Mouse (Mus musculus): ENCODE measurements around the gene Dnaic1. TPM values are rescaled to one million over a fixed set of nuclear protein-coding genes. Genes with fewer than 3 reads are reported as not detected.

The Dnaic1 gene
- polyA plus RNA-seq, 1 experiment from 2014 or later, result 0.91 TPM

- WGBS, result 43% methylated on average over 12 of the region's 12 CpGs
- Histone ChIP-seq H3K4me2 (replicated peaks) (no peak overlapping the region), H3K27ac (no peak overlapping the region), H3K36me3 (no peaks in the 10 kb centered on the region), H3K9me3 (no peaks in the 10 kb centered on the region), H3K4me1 (0 out of 2 replicates have a peak, but pooled peaks cover 3% of the 10 kb centered on the region), H3K27me3 (peaks cover 8% of the 10 kb centered on the region; the same call in 1 of the 2 replicates), H3K9ac (no peak overlapping the region), H3K4me3 (no peak overlapping the region)
- no peak; the same call in 1 of the 2 replicates for ATAC-seq (ENCODE audit: insufficient number of reproducible peaks, insufficient read depth, low FRiP score, low TSS enrichment)
Observed at GRCm38 (mm10) chr4:41618916-41619746, 49.6 kb downstream of the Dnaic1 start.

- Histone ChIP-seq H3K4me2 (replicated peaks) (no peak overlapping the region), H3K9me3 (no peaks in the 10 kb centered on the region), H3K36me3 (no peaks in the 10 kb centered on the region), H3K4me3 (no peak overlapping the region), H3K9ac (no peak overlapping the region), H3K27ac (no peak overlapping the region), H3K27me3 (peaks cover 16% of the 10 kb centered on the region; the same call in 1 of the 2 replicates), H3K4me1 (0 out of 2 replicates have a peak, but pooled peaks cover 3% of the 10 kb centered on the region)
- ATAC-seq (ENCODE audit: insufficient number of reproducible peaks, insufficient read depth, low FRiP score, low TSS enrichment), result no peak
- 85% methylated on average over 14 of the region's 14 CpGs for WGBS
Observed at GRCm38 (mm10) chr4:41622071-41622470, 52.5 kb downstream of the Dnaic1 start.

GRCm38 (mm10) chr4:41628202-41628927 lies 58.8 kb downstream of the Dnaic1 start:
- H3K27ac ChIP-seq, result peak overlapping the region; percentile 82
- H3K4me1 ChIP-seq, result peaks cover 54% of the 10 kb centered on the region
- no peaks in the 10 kb centered on the region for H3K36me3 ChIP-seq
- H3K9ac ChIP-seq, result peak overlapping the region; percentile 5; the same call in 1 of the 2 replicates
- ATAC-seq (ENCODE audit: insufficient number of reproducible peaks, insufficient read depth, low FRiP score, low TSS enrichment), result no peak; the same call in 1 of the 2 replicates
- no peaks in the 10 kb centered on the region for H3K9me3 ChIP-seq
- no peak overlapping the region for H3K4me2 ChIP-seq (replicated peaks)
- H3K4me3 ChIP-seq, result no peak overlapping the region
- 4% methylated on average over 8 of the region's 8 CpGs for WGBS
- H3K27me3 ChIP-seq, result peaks cover 9% of the 10 kb centered on the region; the same call in 1 of the 2 replicates

DNA sequence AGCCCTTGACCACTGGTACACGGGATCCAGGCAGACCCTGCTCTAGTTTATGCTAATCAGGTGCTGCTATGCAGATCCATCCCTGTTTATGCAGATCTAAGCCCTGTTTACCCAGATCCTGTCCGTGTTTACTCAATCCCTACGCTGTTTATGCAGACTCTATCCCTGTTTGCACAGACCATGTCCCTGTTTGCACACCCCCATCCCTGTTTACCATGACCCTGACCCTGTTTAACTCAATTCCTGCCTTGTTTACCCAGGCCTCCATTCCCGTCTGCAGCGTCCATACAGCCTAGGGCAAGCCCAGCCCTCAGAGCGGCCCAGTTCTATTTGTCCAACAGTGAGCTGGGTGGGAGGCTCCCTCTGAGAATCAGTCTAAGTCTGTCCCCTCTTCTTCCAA lies 60.6 kb downstream of the Dnaic1 start:
- Histone ChIP-seq H3K4me3 (no peak overlapping the region), H3K27me3 (0 out of 2 replicates have a peak, but pooled peaks cover 5% of the 10 kb centered on the region), H3K4me2 (replicated peaks) (no peak overlapping the region), H3K9ac (no peak overlapping the region), H3K4me1 (peaks cover 58% of the 10 kb centered on the region), H3K9me3 (no peaks in the 10 kb centered on the region), H3K27ac (no peak overlapping the region), H3K36me3 (no peaks in the 10 kb centered on the region)
- no peak for ATAC-seq (ENCODE audit: insufficient number of reproducible peaks, insufficient read depth, low FRiP score, low TSS enrichment)
- 26% methylated on average over 6 of the region's 6 CpGs for WGBS

- 1% methylated on average over 11 of the region's 11 CpGs for WGBS
- peaks cover 69% of the 10 kb centered on the region for H3K4me1 ChIP-seq
- peak overlapping the region; percentile 16; the same call in 1 of the 2 replicates for H3K4me2 ChIP-seq (replicated peaks)
- 0 out of 2 replicates have a peak, but pooled peaks cover 6% of the 10 kb centered on the region for H3K27me3 ChIP-seq
- H3K9ac ChIP-seq, result no peak overlapping the region
- no peaks in the 10 kb centered on the region for H3K9me3 ChIP-seq
- peak overlapping the region; percentile 61 for H3K27ac ChIP-seq
- H3K4me3 ChIP-seq, result no peak overlapping the region
- no peaks in the 10 kb centered on the region for H3K36me3 ChIP-seq
- ATAC-seq (ENCODE audit: insufficient number of reproducible peaks, insufficient read depth, low FRiP score, low TSS enrichment), result no peak
Observed at GRCm38 (mm10) chr4:41631390-41631789, 61.8 kb downstream of the Dnaic1 start.

- Histone ChIP-seq H3K9me3 (no peaks in the 10 kb centered on the region), H3K27ac (no peak overlapping the region), H3K27me3 (peaks cover 8% of the 10 kb centered on the region; the same call in 1 of the 2 replicates), H3K4me1 (peaks cover 75% of the 10 kb centered on the region), H3K4me2 (replicated peaks) (no peak overlapping the region), H3K36me3 (no peaks in the 10 kb centered on the region; the same call in 1 of the 2 replicates), H3K4me3 (no peak overlapping the region), H3K9ac (no peak overlapping the region)
- 49% methylated on average over 9 of the region's 9 CpGs for WGBS
- no peak for ATAC-seq (ENCODE audit: insufficient number of reproducible peaks, insufficient read depth, low FRiP score, low TSS enrichment)
Observed at GRCm38 (mm10) chr4:41633001-41633400, 63.4 kb downstream of the Dnaic1 start.

- Histone ChIP-seq H3K9me3 (no peaks in the 10 kb centered on the region), H3K4me3 (no peak overlapping the region), H3K27me3 (peaks cover 16% of the 10 kb centered on the region; the same call in 1 of the 2 replicates), H3K4me1 (peaks cover 74% of the 10 kb centered on the region), H3K4me2 (replicated peaks) (no peak overlapping the region), H3K27ac (no peak overlapping the region), H3K9ac (no peak overlapping the region), H3K36me3 (no peaks in the 10 kb centered on the region; the same call in 1 of the 2 replicates)
- ATAC-seq (ENCODE audit: insufficient number of reproducible peaks, insufficient read depth, low FRiP score, low TSS enrichment), result no peak
- WGBS, result 75% methylated on average over 8 of the region's 8 CpGs
Observed at GRCm38 (mm10) chr4:41634631-41635030, 65.1 kb downstream of the Dnaic1 start.

DNA sequence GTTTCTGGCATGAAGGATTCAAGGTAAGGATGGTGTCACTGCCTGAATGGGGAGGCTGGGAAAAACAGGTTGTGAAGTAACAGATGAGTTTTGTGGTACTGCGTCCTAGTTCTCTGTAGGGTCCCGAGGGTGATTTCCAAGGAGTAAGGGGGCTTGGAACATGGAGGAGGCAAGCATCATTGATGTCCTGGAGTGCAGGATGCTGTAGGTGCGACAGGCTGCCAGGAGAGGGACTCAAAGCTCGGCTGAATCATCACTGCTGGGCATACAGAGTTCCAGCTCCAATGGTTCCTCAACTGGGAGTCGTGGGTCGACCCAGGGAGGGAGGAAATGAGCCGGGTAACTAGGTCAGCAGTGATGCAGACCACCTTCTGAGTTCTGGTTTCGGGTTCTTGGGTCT lies 65.6 kb downstream of the Dnaic1 start:
- 73% methylated on average over 8 of the region's 8 CpGs for WGBS
- H3K9me3 ChIP-seq, result no peaks in the 10 kb centered on the region
- H3K9ac ChIP-seq, result no peak overlapping the region
- H3K4me2 ChIP-seq (replicated peaks), result no peak overlapping the region
- peaks cover 16% of the 10 kb centered on the region; the same call in 1 of the 2 replicates for H3K27me3 ChIP-seq
- H3K4me1 ChIP-seq, result peaks cover 69% of the 10 kb centered on the region
- no peak overlapping the region for H3K4me3 ChIP-seq
- H3K27ac ChIP-seq, result no peak overlapping the region
- no peaks in the 10 kb centered on the region; the same call in 1 of the 2 replicates for H3K36me3 ChIP-seq
- no peak for ATAC-seq (ENCODE audit: insufficient number of reproducible peaks, insufficient read depth, low FRiP score, low TSS enrichment)

DNA sequence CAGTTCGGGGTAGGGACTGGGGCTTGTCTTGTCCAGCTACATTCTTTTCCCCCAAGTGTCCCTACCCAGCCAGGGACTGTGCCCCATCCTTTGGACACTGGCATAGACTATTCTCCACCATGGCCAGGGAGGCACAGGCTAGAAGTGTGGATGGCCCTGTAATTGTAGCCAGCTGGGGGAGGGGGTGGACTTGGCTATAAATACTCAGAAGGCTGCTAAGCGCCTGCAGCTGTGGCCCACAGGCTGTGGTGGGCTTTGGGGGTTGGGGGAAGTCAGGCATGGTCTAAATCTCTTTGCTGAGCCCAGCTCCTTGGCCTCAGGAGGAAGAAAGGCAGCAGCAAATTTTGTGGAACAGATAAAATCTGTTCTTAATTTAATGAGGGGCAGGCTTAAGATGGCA lies 66.3 kb downstream of the Dnaic1 start:
- H3K27me3 ChIP-seq, result peaks cover 16% of the 10 kb centered on the region; the same call in 1 of the 2 replicates
- H3K4me2 ChIP-seq (replicated peaks), result 0 out of 2 replicates have a peak overlapping the region, but pooled peaks have one; percentile 8
- 44% methylated on average over 2 of the region's 2 CpGs for WGBS
- ATAC-seq (ENCODE audit: insufficient number of reproducible peaks, insufficient read depth, low FRiP score, low TSS enrichment), result no peak
- no peaks in the 10 kb centered on the region for H3K9me3 ChIP-seq
- H3K4me1 ChIP-seq, result peaks cover 66% of the 10 kb centered on the region
- H3K27ac ChIP-seq, result peak overlapping the region; percentile 70; the same call in 1 of the 2 replicates
- H3K9ac ChIP-seq, result no peak overlapping the region
- no peaks in the 10 kb centered on the region; the same call in 1 of the 2 replicates for H3K36me3 ChIP-seq
- H3K4me3 ChIP-seq, result no peak overlapping the region

- ATAC-seq (ENCODE audit: insufficient number of reproducible peaks, insufficient read depth, low FRiP score, low TSS enrichment), result no peak
- no peak overlapping the region for H3K4me3 ChIP-seq
- H3K9ac ChIP-seq, result no peak overlapping the region
- H3K4me2 ChIP-seq (replicated peaks), result 0 out of 2 replicates have a peak overlapping the region, but pooled peaks have one; percentile 8
- peak overlapping the region; percentile 70 for H3K27ac ChIP-seq
- H3K4me1 ChIP-seq, result peaks cover 62% of the 10 kb centered on the region
- H3K36me3 ChIP-seq, result no peaks in the 10 kb centered on the region; the same call in 1 of the 2 replicates
- no peaks in the 10 kb centered on the region for H3K9me3 ChIP-seq
- peaks cover 16% of the 10 kb centered on the region; the same call in 1 of the 2 replicates for H3K27me3 ChIP-seq
- WGBS, result 31% methylated on average over 7 of the region's 7 CpGs
Observed at GRCm38 (mm10) chr4:41636366-41636765, 66.8 kb downstream of the Dnaic1 start.

DNA sequence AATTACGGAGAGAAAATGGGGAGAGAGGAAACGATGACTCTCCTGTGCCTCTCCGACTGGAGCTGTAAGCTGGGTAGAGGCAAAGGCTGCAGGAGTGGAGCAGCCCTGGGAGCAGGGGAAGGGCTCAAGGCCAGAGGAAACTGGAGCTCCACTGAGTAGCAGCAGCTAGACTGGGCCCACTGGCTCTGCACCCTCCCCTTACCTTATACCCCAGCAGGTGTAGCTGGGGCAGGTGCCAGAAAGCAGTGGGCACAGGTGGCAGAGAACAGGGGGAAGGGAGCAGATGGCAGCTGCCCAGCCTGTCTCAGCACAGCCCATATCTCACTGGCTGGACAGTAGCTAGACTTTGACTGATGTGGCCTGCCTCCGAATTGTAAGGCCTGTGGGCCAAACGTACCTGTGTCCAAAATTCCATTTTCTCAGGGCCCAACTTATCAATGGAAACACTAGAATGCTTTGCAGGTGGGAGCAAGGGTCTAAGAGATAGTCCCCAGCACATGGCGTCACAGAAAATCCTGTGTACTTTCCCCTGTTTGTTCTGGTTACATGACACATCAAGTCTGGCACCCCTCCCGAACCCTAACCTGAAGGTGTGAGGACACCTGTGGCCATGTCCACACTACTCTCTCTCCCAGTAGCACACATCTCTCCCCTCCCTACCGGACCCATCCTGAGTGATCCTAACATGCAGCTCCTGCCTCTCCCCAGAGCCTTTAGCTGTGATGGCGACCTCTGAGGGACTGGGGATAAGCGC lies 67.5 kb downstream of the Dnaic1 start:
- Histone ChIP-seq H3K27ac (no peak overlapping the region; the same call in 1 of the 2 replicates), H3K4me2 (replicated peaks) (no peak overlapping the region), H3K27me3 (peaks cover 16% of the 10 kb centered on the region; the same call in 1 of the 2 replicates), H3K4me3 (no peak overlapping the region), H3K9ac (no peak overlapping the region; the same call in 1 of the 2 replicates), H3K9me3 (no peaks in the 10 kb centered on the region), H3K36me3 (no peaks in the 10 kb centered on the region; the same call in 1 of the 2 replicates), H3K4me1 (peaks cover 55% of the 10 kb centered on the region)
- WGBS, result 76% methylated on average over 10 of the region's 10 CpGs
- no peak for ATAC-seq (ENCODE audit: insufficient number of reproducible peaks, insufficient read depth, low FRiP score, low TSS enrichment)

Data from embryonic facial prominence, embryonic 12.5 days (tissue).